Mouse (Mus musculus) left cerebral cortex, postnatal 4 days (tissue): ENCODE measurements around the gene Ccdc83. TPM values are rescaled to one million over a fixed set of nuclear protein-coding genes. Genes with fewer than 3 reads are reported as not detected.

Experiments
- DNase-seq: peaks from one replicate; pipeline ENCODE4 v3.0.0-alpha.2; 2022
- intact Hi-C: fragments of 180-260 bp; cut with DNase I; formaldehyde crosslinking; loops from one replicate; pipeline ENCODE4 v1.15.1; 2025
- total RNA-seq, 2 experiments: library from RNA; stranded (reverse); gene quantifications; 2 replicates each; pipeline ENCODE4 v1.2.3; 2021

Gene Ccdc83
- not detected for total RNA-seq

GRCm38 (mm10) chr7:90265289-90265970 is at the start of gene Ccdc83:
TSS of gene Ccdc83 (minus strand) at chr7:90265777.
- DNase-seq = peak; percentile 77
- intact Hi-C loops = loop anchor here (5.0 kb wide), 1 partner anchor 268 kb away; no protein-coding TSS in a partner anchor

- intact Hi-C loops = no loop called here
- no peak for DNase-seq
These were observed 47.8 kb upstream of the Ccdc83 start for GRCm38 (mm10) chr7:90313421-90313820.

- no peak for DNase-seq
- intact Hi-C loops = no loop called here
These were observed 46.7 kb upstream of the Ccdc83 start for GRCm38 (mm10) chr7:90312151-90312883.

DNA sequence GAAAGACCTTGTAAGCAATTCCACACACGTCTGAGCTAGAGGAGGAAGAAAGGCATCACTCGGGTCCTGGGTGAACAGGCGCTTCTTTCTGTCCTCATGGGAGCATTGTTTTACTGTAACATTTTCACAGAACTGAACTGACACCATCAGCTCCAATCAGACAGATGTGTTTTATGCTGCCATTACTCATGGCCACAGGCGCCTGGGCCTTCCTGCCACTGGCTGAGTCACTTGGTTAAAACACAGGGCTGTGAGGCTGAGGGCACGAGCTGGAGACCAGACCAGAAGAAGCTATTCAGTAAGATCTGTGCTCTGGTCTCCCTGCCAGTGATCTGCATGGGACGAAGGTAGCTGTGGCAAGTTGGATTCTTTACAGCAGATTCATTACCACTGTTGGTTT is 42.4 kb upstream of the Ccdc83 start:
- no peak for DNase-seq
- intact Hi-C loops = no loop called here

DNA sequence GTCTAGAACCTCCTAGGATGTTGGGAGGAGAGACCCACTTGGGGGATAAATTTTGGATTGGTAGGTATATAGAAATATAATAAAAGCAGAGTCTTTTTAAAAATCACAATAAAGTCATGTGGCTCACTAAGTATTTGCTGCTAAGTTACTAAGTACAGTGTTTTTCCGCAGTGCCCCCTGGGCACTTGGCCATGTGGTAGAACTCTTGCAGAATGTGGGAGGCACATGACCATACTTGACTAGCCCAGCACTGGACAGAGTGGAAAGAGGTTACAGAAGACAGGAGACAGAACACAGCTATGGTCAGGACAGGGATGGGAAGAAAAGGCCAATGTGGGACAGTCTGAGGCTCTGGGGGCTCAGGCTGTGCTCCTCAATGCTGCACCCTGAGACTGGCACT is 41.4 kb upstream of the Ccdc83 start:
- no peak for DNase-seq
- intact Hi-C loops = no loop called here

GRCm38 (mm10) chr7:90306079-90306478 is 40.5 kb upstream of the Ccdc83 start:
- intact Hi-C loops = no loop called here
- DNase-seq = no peak

GRCm38 (mm10) chr7:90302647-90303552 is 37.3 kb upstream of the Ccdc83 start:
- intact Hi-C loops = no loop called here
- no peak for DNase-seq

DNA sequence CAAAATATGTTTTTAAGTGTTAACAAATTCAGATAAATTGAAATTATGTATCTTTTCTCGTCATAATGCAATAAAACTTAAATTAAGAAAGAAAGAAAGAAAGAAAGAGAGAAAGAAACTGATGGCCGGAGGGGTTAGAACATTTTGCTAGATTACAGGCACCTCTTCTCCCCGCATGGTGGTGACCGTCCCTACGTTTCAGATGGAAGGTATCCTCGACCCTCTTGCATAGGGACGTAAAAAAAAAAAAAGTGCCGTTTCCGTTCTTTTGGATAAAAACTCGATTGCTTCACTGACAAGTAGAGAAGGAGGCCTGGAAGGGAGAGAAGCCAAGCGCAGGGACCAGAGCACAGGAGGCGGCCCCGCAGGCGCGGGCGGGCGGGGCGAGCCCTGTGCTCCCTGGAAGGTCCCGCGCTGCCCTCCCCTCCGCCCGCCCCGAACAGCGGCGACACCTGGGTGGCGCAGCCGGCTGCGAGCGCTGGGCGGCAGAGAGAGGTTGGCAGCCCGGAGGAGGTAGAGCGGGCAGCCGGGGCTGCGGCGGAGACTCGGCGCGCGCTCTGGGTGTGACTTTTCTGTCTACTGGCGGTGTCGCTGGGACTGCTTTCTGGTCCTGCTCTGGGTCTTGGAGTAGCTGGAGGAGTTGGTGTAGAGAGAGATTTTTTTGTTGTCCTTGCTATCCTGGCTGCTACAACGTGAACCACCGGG is 36.5 kb upstream of the Ccdc83 start, which contains the start of gene Sytl2:
Sytl2 (plus strand) TSS at position 311 of the 705 bp plus-strand sequence.
- DNase-seq = peak; percentile 34
- intact Hi-C loops = no loop called here

- DNase-seq = no peak
- intact Hi-C loops = no loop called here
These were observed 26.3 kb upstream of the Ccdc83 start for GRCm38 (mm10) chr7:90291885-90292284.

GRCm38 (mm10) chr7:90284793-90285192 is 19.2 kb upstream of the Ccdc83 start:
- intact Hi-C loops = no loop called here
- DNase-seq = no peak

- no peak for DNase-seq
These were observed 17.2 kb upstream of the Ccdc83 start for GRCm38 (mm10) chr7:90282786-90283185.

DNA sequence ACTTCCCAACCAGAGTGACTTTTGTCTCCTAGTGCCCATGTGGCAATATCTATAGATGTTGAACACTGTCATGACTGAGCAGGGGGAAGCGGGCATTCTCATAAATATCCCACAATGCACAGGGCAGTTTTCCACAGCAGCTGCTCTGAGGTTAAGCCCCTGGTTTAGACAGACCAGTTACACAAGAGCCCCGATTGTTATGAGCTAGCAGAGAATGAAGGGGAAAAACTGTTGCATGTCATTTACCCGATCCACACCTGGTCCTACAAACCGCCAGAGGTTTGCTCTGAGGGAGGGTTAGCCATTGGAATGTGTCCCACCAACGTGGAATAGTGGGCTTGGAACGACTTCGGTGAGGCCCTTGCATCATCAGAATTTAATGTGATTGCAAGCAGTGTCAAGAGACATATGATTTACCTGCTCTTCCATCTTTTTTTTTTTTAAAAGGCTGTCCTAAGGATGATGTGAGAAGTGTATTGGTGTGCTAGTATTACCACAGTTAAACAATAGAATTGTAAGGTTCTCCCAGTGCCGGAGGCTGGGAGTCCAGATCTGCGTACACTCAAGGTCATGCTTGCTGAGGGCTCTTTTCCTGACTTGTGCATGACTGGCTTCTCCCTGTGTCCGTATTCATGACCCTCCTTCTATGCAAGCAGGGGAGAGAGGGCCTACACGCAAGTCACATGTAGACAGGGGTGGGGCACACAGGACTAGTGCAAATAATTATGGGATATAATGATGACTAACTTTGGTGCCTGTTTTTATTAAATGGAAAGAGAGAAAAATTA is 16.4 kb upstream of the Ccdc83 start:
- DNase-seq = no peak
- intact Hi-C loops = no loop called here

More at GRCm38 (mm10) chr7:90282786-90283185, 17.2 kb upstream of the Ccdc83 start:
- intact Hi-C loops = no loop called here

GRCm38 (mm10) chr7:90280878-90281277 is 15.3 kb upstream of the Ccdc83 start:
- DNase-seq = no peak
- intact Hi-C loops = no loop called here

- intact Hi-C loops = no loop called here
- peak; percentile 21 for DNase-seq
These were observed 14.8 kb upstream of the Ccdc83 start for GRCm38 (mm10) chr7:90280274-90280875.

- DNase-seq = no peak
- intact Hi-C loops = no loop called here
These were observed 13.6 kb upstream of the Ccdc83 start for GRCm38 (mm10) chr7:90279136-90279535.

DNA sequence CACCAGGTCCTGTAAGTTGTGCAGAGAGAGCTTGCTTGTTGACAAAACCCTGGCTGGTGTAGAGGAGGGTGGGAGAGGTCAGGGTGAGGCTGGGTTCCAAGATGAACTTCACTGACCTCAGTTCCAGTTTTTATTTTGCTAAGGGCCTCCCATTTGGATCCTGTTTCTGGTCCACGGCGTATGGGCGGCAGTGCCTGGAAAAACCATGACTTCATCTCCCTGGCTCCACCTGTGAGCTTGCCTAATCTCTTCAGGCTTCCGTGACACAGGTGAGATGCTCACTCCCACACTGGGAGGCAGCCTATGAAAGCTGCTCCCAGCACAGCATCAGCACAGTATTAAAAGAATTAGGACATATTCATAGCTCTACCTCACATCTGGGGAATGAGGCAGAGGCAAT is 12.2 kb upstream of the Ccdc83 start:
- intact Hi-C loops = no loop called here

GRCm38 (mm10) chr7:90277246-90277645 is 11.7 kb upstream of the Ccdc83 start:
- intact Hi-C loops = no loop called here
- DNase-seq = no peak

More for the DNA sequence above, 12.2 kb upstream of the Ccdc83 start:
- no peak for DNase-seq

DNA sequence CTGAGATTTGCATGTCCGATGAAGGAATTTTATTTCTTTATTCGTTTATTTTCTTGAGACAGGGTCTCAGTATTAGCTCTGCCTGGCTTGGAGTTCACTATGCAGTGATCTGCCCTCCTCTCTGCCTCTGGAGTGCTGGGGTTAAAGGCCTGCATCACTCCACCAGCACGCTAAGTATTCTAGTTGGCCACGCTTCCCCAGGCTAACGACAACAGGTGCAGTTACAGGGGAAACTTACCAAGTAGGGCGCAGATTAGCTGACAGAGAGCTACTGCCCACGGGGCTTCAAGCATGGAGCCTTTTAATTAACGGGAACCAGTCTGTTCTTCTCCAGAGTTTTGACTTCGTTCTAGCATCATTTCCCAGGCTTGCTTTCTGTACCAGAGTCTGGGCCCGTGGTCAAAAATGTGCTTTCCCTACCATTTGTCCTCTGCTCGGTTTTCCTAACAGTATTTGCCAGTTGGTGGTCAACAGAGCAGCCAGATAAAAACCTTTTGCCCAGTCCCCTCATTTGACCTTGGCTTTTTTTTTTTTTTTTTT is 9.1 kb upstream of the Ccdc83 start:
- intact Hi-C loops = no loop called here
- DNase-seq = no peak

GRCm38 (mm10) chr7:90270141-90270540 is 4.6 kb upstream of the Ccdc83 start:
- intact Hi-C loops = no loop called here
- no peak for DNase-seq
